Mouse (Mus musculus) stomach, embryonic 14.5 days (tissue): ENCODE data around the gene Abca13. TPM values are rescaled to one million over a fixed set of nuclear protein-coding genes. Genes with fewer than 3 reads are reported as not detected.

Experiments used
- ATAC-seq: fragments of 200-750 bp; cut with Nextera tagmentation; 2 replicates; pipeline ENCODE4 v1.8.0; 2017; ENCODE audit warnings: low read depth, moderate TSS enrichment; ENCODE audit not compliant: insufficient number of reproducible peaks, insufficient read depth, low FRiP score
- H3K27ac ChIP-seq: fragments of 300-500 bp; sonication (generic); 2 replicates; pipeline ENCODE4 v1.5.1; 2014; ENCODE audit warnings: mild to moderate bottlenecking, low read length, moderate library complexity, mixed read lengths
- H3K27me3 ChIP-seq: fragments of 300-500 bp; sonication (generic); 2 replicates; pipeline ENCODE4 v1.6.1; 2014; ENCODE audit warnings: low read length, control low read depth, mixed read lengths; ENCODE audit not compliant: control insufficient read depth, insufficient read depth
- H3K36me3 ChIP-seq: fragments of 300-500 bp; sonication (generic); 2 replicates; pipeline ENCODE4 v1.6.1; 2014; ENCODE audit warnings: mild to moderate bottlenecking, control low read depth, low read length, moderate library complexity, mixed read lengths; ENCODE audit not compliant: control insufficient read depth, insufficient read depth
- H3K4me1 ChIP-seq: fragments of 300-500 bp; sonication (generic); 2 replicates; pipeline ENCODE4 v1.6.1; 2014; ENCODE audit warnings: low read length, control low read depth, mixed read lengths; ENCODE audit not compliant: control insufficient read depth, insufficient read depth
- H3K4me2 ChIP-seq: fragments of 300-500 bp; sonication (generic); replicated peaks from 2 replicates; pipeline ENCODE4 v1.6.1; 2014; ENCODE audit warnings: low read depth, low read length, control low read depth
- H3K4me3 ChIP-seq: fragments of 300-500 bp; sonication (generic); 2 replicates; pipeline ENCODE4 v1.5.1; 2014; ENCODE audit warnings: low read depth, low read length, control low read depth
- H3K9ac ChIP-seq: fragments of 300-500 bp; sonication (generic); replicated peaks from 2 replicates; pipeline ENCODE4 v1.6.1; 2014; ENCODE audit warnings: low read depth, mild to moderate bottlenecking, control low read depth, low read length, moderate library complexity, mixed read lengths
- H3K9me3 ChIP-seq: fragments of 300-500 bp; sonication (generic); 2 replicates; pipeline ENCODE4 v1.6.1; 2016; ENCODE audit warnings: low read depth, low read length, control low read depth; ENCODE audit not compliant: control insufficient read depth
- WGBS: fragments of 180-500 bp; shearing (Covaris S2); extraction: QIAGEN DNeasy Blood & Tissue Kit; methylation state at CpG from one replicate; pipeline ENCODE4 v1.1.7; 2014; 5-methylcytosine and 5-hydroxymethylcytosine counted together
- polyA plus RNA-seq: library from polyadenylated mRNA; unstranded; fragments of >200 nt; fragmentation: Nextera tagmentation; extraction: Ambion mirVana; gene quantifications from 2 replicates; pipeline ENCODE4 v1.2.1, GENCODE M21; 2014

Gene Abca13
- polyA plus RNA-seq, 1 experiment from 2014 or later, result 0.03 TPM

DNA sequence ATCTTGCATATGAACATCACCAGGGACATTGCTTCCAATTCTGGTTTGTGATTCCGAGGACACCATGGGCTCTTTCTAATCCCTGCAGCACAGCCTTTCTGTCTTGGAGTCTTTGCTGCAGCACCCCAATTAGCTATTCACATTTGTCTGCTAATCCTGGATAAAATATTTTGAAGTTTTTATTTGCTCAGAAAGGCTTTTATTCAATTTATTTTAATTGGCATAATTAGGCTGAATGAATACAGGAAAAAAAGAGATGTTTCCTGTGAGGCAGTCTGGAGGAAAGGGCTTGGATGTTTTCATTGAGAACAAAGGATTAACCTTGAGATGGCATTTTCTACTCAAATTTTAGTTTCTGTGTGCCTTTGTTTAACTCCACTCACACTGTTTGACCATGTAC, 428.2 kb downstream of the Abca13 start:
- H3K9ac ChIP-seq, result no peak overlapping the region
- no peak overlapping the region for H3K4me2 ChIP-seq
- no peaks in the 10 kb centered on the region for H3K9me3 ChIP-seq
- no peak overlapping the region for H3K27ac ChIP-seq
- H3K4me1 ChIP-seq, result no peaks in the 10 kb centered on the region
- 70% methylated on average over 1 of the region's 1 CpGs for WGBS
- H3K4me3 ChIP-seq, result no peak overlapping the region
- no peaks in the 10 kb centered on the region for H3K36me3 ChIP-seq
- no peaks in the 10 kb centered on the region for H3K27me3 ChIP-seq
- no peak for ATAC-seq

DNA sequence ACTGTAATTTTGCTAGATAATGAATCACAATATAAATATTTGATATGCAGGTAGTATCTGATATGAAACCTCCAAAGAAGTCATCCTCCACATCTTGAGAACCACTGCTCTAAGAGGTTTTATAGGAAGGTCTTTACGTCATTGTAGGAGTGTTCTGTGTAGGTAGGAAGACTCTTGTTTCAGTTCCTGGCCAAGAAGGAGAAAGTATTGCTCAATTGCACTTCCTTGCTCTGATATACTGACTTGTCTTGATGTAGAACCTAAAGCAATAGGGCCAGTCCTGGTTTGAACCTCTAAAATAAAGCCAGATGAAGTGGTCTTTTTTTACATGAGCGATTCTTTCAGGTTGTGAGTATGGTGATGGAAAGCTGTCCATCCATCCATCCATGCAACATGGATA, 431.1 kb downstream of the Abca13 start:
- H3K4me2 ChIP-seq, result no peak overlapping the region

DNA sequence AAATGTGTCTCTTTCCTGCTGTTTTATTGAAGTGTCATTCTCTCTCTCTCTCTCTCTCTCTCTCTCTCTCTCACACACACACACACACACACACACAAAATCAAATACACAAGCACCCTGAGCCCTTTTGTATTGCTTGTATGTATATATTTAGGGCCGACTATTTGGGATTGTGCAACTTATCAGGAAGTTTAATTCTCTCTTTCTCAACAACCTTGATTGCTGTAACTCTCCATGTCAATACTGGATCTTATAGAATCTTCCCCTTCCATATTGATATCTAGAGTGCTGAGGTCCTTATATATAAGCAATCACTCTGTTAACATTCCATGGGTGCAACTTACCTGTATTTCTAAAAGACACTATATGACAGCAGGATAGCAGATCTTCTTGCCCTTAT, 433.0 kb downstream of the Abca13 start:
- ATAC-seq, result no peak
- Histone ChIP-seq H3K4me2 (no peak overlapping the region), H3K4me3 (no peak overlapping the region), H3K9me3 (no peaks in the 10 kb centered on the region), H3K36me3 (no peaks in the 10 kb centered on the region), H3K27me3 (no peaks in the 10 kb centered on the region), H3K9ac (no peak overlapping the region), H3K27ac (no peak overlapping the region), H3K4me1 (no peaks in the 10 kb centered on the region)
- WGBS, result 59% methylated on average over 1 of the region's 1 CpGs

More for the DNA sequence above, 431.1 kb downstream of the Abca13 start:
- ATAC-seq, result no peak
- no peaks in the 10 kb centered on the region for H3K27me3 ChIP-seq
- H3K27ac ChIP-seq, result no peak overlapping the region
- no peaks in the 10 kb centered on the region for H3K9me3 ChIP-seq
- H3K36me3 ChIP-seq, result no peaks in the 10 kb centered on the region
- WGBS, result 81% methylated on average over 2 of the region's 2 CpGs
- no peak overlapping the region for H3K4me3 ChIP-seq
- H3K4me1 ChIP-seq, result no peaks in the 10 kb centered on the region
- H3K9ac ChIP-seq, result no peak overlapping the region

DNA sequence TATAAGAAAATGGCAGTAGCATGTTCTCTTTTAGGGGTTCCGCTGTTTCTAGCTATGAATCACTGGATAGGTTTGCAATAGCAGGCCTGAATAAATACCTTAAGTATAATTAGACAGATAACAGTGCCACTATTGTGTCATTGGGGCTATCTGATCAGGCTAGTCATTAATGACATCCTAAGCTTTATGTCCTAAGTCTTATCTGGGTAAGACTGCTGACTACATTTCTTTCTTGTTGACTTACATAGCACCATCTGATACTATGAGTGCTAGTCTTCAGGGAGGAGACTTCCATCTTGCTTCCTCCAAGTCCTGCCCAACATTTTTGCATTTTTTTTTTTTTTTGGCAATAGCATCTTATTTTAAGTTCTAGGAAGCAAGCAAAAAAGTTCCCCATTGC, 434.1 kb downstream of the Abca13 start:
- Histone ChIP-seq H3K9me3 (no peaks in the 10 kb centered on the region), H3K4me1 (no peaks in the 10 kb centered on the region), H3K4me3 (no peak overlapping the region), H3K27ac (no peak overlapping the region), H3K36me3 (no peaks in the 10 kb centered on the region), H3K9ac (no peak overlapping the region), H3K4me2 (no peak overlapping the region), H3K27me3 (no peaks in the 10 kb centered on the region)
- 90% methylated on average over 1 of the region's 1 CpGs for WGBS
- ATAC-seq, result no peak

DNA sequence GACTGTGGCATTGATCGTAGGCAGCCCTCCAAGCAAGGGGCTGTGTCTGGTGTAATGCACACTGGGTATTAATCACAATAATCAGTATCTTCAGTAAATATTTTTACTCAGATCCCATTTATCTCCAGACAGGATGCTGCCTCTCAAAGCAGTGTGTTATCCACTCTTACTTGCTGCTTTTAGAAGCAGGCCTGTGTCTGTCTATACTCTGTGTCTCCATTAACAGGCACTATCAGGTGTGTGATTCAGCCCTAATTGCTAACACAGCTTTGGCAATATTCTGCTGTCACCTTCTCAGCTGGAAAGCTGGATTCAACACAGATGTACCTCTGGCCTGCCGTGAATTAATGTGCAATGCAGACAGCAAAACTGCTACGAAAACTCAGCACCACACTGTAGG, 455.5 kb downstream of the Abca13 start:
- H3K9me3 ChIP-seq, result no peaks in the 10 kb centered on the region
- ATAC-seq, result no peak

DNA sequence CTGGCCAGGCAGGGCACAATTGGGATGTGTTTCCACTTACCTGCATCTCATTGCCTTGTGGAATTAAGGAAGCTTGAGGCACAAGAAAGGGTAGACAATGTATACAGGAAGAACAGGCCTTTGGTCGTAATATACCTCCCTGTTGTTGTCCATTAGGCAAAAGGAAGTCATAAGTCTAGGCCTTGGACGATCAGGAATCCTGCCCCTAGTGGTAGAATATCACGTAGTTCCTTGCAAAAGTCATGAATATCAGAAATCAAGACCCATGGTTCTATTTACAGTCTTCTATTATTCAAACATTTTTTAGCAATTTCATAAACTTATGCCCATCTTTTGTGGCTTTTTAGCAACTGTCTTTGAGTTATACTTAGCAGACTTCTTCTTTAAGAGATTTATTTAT, 456.2 kb downstream of the Abca13 start:
- Histone ChIP-seq H3K27me3 (no peaks in the 10 kb centered on the region), H3K4me2 (no peak overlapping the region), H3K4me3 (no peak overlapping the region), H3K36me3 (no peaks in the 10 kb centered on the region), H3K27ac (no peak overlapping the region), H3K9me3 (no peaks in the 10 kb centered on the region), H3K4me1 (no peaks in the 10 kb centered on the region), H3K9ac (no peak overlapping the region)
- no peak for ATAC-seq
- WGBS, result 51% methylated on average over 3 of the region's 3 CpGs

More for the DNA sequence above, 455.5 kb downstream of the Abca13 start:
- Histone ChIP-seq H3K36me3 (no peaks in the 10 kb centered on the region), H3K4me2 (no peak overlapping the region), H3K9ac (no peak overlapping the region), H3K27me3 (no peaks in the 10 kb centered on the region), H3K4me1 (no peaks in the 10 kb centered on the region), H3K27ac (no peak overlapping the region), H3K4me3 (no peak overlapping the region)
- 59% methylated on average over 3 of the region's 3 CpGs for WGBS

DNA sequence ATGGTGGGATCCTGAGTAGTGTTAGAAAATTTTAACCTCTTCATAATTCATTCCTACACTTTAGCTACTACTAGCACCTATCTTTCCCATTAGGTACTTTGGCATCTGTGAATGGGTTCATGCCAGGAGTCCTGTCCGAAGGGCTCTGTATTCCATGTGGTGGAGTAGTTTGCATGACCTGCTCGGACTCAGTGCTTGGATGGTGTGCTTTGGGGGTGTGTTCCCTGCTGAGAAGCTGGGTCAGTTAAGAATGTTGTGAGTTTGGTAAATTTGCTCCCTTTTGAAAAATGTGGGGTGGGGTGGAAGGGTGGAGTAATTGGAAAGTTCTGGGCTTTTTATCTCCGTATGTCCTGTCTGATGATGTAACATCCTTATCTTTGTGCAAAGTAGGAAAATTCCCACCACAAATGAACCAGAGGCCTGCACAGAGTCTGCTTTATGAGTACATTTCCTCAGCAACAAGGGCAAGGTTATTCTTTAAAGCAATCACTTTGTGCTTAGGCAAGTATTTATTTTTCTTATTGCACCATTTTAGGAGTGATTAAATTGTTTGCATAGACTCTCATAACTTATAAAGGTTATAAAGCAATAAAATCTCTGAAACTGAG, 475.0 kb downstream of the Abca13 start:
- Histone ChIP-seq H3K27me3 (no peaks in the 10 kb centered on the region), H3K4me3 (no peak overlapping the region), H3K36me3 (no peaks in the 10 kb centered on the region), H3K9ac (no peak overlapping the region), H3K4me1 (no peaks in the 10 kb centered on the region), H3K9me3 (no peaks in the 10 kb centered on the region), H3K27ac (no peak overlapping the region), H3K4me2 (no peak overlapping the region)
- 74% methylated on average over 3 of the region's 3 CpGs for WGBS
- no peak for ATAC-seq

DNA sequence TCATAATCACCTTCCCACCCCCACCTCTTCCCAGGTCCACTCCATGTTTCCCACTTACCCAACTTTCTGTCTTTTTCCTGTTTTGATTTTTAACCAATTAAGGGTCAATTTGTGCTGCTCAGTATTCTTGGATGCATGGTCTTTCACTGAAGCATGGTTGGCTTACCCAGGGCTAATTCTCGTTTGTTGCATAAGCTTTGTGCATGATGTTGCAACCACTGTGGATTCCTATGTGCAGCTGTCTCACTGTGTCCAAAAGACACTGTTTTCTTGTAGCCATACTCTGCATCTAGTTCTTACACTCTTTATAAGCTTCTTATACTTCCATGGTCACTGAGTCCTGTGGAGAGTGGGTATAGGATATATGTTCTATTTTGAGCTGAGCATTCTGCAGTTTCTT, 477.7 kb downstream of the Abca13 start:
- ATAC-seq, result no peak
- no peaks in the 10 kb centered on the region for H3K27me3 ChIP-seq
- no peak overlapping the region for H3K4me2 ChIP-seq
- no peak overlapping the region for H3K27ac ChIP-seq
- no peak overlapping the region for H3K4me3 ChIP-seq
- no peaks in the 10 kb centered on the region for H3K36me3 ChIP-seq
- no peaks in the 10 kb centered on the region for H3K4me1 ChIP-seq
- 69% methylated on average over 1 of the region's 1 CpGs for WGBS
- no peaks in the 10 kb centered on the region for H3K9me3 ChIP-seq
- no peak overlapping the region for H3K9ac ChIP-seq

DNA sequence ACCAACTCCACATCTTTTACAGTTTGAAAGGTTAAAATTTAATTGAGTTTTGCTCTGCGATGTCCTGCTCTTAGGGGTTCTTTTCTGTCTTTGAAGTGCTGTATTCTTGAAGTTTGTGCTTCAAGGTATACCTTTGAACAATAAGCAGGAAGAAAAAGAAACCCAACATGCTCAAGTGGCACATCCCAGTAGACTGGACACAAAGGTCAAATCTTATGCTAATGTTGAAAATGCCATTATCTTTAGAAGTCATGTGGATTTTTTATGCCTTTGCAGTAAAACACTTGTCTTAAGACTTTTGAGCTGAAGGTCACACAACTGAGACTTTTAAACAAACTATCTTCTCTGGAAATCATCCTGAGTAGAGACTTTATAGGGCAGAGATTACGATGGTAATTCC, 493.2 kb downstream of the Abca13 start:
- Histone ChIP-seq H3K4me3 (no peak overlapping the region), H3K9ac (no peak overlapping the region), H3K9me3 (no peaks in the 10 kb centered on the region), H3K27ac (no peak overlapping the region), H3K4me2 (no peak overlapping the region), H3K27me3 (no peaks in the 10 kb centered on the region), H3K4me1 (no peaks in the 10 kb centered on the region), H3K36me3 (no peaks in the 10 kb centered on the region)
- ATAC-seq, result no peak
- 91% methylated on average over 2 of the region's 2 CpGs for WGBS
